Mouse (Mus musculus): Measurements from ENCODE around the gene Ccdc190. TPM values are rescaled to one million over a fixed set of nuclear protein-coding genes. Genes with fewer than 3 reads are reported as not detected.

Gene Ccdc190
- polyA plus RNA-seq (2014; fragmentation: Nextera tagmentation; extraction: Ambion mirVana), result 0.20 and 0.21 TPM in 2 replicates

- no peak within 1 kb of the TSS for H3K4me3 ChIP-seq (ENCODE audit: low read depth, low read length)
- no peaks in the 10 kb centered on the region for H3K36me3 ChIP-seq (replicated peaks; ENCODE audit: control insufficient read depth, insufficient read depth, low read depth, low read length)
- H3K27me3 ChIP-seq (ENCODE audit: control insufficient read depth, insufficient read depth, low read length), result no peaks in the 10 kb centered on the region
- no peak for DNase-seq (ENCODE audit: low spot score)
- H3K4me1 ChIP-seq (ENCODE audit: control insufficient read depth, insufficient read depth, low read length), result no peaks in the 10 kb centered on the region
- H3K4me2 ChIP-seq (ENCODE audit: low read depth, low read length), result no peak within 1 kb of the TSS
- H3K27ac ChIP-seq (replicated peaks; ENCODE audit: low read depth, low read length), result no peak within 1 kb of the TSS
- ATAC-seq (replicated peaks; ENCODE audit: insufficient number of reproducible peaks, low FRiP score, low TSS enrichment, low read depth), result no peak; the same call in 1 of the 2 replicates
- no peaks in the 10 kb centered on the region for H3K9me3 ChIP-seq (replicated peaks; ENCODE audit: control insufficient read depth, low read length)
- WGBS, result 24% methylated on average over 12 of the region's 12 CpGs
- no peak within 1 kb of the TSS for H3K9ac ChIP-seq (replicated peaks; ENCODE audit: low read length)
These were observed at the start of gene Ccdc190 for GRCm38 (mm10) chr1:169928454-169928971. Gene Ccdc190 (plus strand): TSS chr1:169928648.

GRCm38 (mm10) chr1:169879060-169879459 lies 49.4 kb upstream of the Ccdc190 start:
- Histone ChIP-seq H3K36me3 (replicated peaks; ENCODE audit: control insufficient read depth, insufficient read depth, low read depth, low read length) (no peaks in the 10 kb centered on the region), H3K4me2 (ENCODE audit: low read depth, low read length) (no peak overlapping the region), H3K4me3 (ENCODE audit: low read depth, low read length) (no peak overlapping the region), H3K4me1 (ENCODE audit: control insufficient read depth, insufficient read depth, low read length) (no peaks in the 10 kb centered on the region), H3K9ac (replicated peaks; ENCODE audit: low read length) (no peak overlapping the region), H3K9me3 (replicated peaks; ENCODE audit: control insufficient read depth, low read length) (no peaks in the 10 kb centered on the region), H3K27me3 (ENCODE audit: control insufficient read depth, insufficient read depth, low read length) (no peaks in the 10 kb centered on the region), H3K27ac (replicated peaks; ENCODE audit: low read depth, low read length) (no peak overlapping the region)
- ATAC-seq (replicated peaks; ENCODE audit: insufficient number of reproducible peaks, low FRiP score, low TSS enrichment, low read depth), result no peak
- WGBS, result 85% methylated on average over 4 of the region's 4 CpGs
- no peak for DNase-seq (ENCODE audit: low spot score)

- H3K4me2 ChIP-seq (ENCODE audit: low read depth, low read length), result no peak overlapping the region
- no peaks in the 10 kb centered on the region for H3K9me3 ChIP-seq (replicated peaks; ENCODE audit: control insufficient read depth, low read length)
- WGBS, result 92% methylated on average over 5 of the region's 5 CpGs
- no peak overlapping the region for H3K27ac ChIP-seq (replicated peaks; ENCODE audit: low read depth, low read length)
- H3K4me1 ChIP-seq (ENCODE audit: control insufficient read depth, insufficient read depth, low read length), result no peaks in the 10 kb centered on the region
- H3K4me3 ChIP-seq (ENCODE audit: low read depth, low read length), result no peak overlapping the region
- H3K36me3 ChIP-seq (replicated peaks; ENCODE audit: control insufficient read depth, insufficient read depth, low read depth, low read length), result no peaks in the 10 kb centered on the region
- ATAC-seq (replicated peaks; ENCODE audit: insufficient number of reproducible peaks, low FRiP score, low TSS enrichment, low read depth), result no peak
- no peak overlapping the region for H3K9ac ChIP-seq (replicated peaks; ENCODE audit: low read length)
- H3K27me3 ChIP-seq (ENCODE audit: control insufficient read depth, insufficient read depth, low read length), result no peaks in the 10 kb centered on the region
- DNase-seq (ENCODE audit: low spot score), result no peak
These were observed 48.3 kb upstream of the Ccdc190 start for GRCm38 (mm10) chr1:169880181-169880580.

- H3K9me3 ChIP-seq (replicated peaks; ENCODE audit: control insufficient read depth, low read length), result no peaks in the 10 kb centered on the region
- no peak overlapping the region for H3K4me3 ChIP-seq (ENCODE audit: low read depth, low read length)
These were observed 45.3 kb upstream of the Ccdc190 start for GRCm38 (mm10) chr1:169883081-169883565.

GRCm38 (mm10) chr1:169889250-169889649 lies 39.2 kb upstream of the Ccdc190 start:
- Histone ChIP-seq H3K4me1 (ENCODE audit: control insufficient read depth, insufficient read depth, low read length) (no peaks in the 10 kb centered on the region), H3K27me3 (ENCODE audit: control insufficient read depth, insufficient read depth, low read length) (no peaks in the 10 kb centered on the region), H3K27ac (replicated peaks; ENCODE audit: low read depth, low read length) (no peak overlapping the region), H3K4me2 (ENCODE audit: low read depth, low read length) (no peak overlapping the region), H3K4me3 (ENCODE audit: low read depth, low read length) (no peak overlapping the region), H3K9ac (replicated peaks; ENCODE audit: low read length) (no peak overlapping the region), H3K36me3 (replicated peaks; ENCODE audit: control insufficient read depth, insufficient read depth, low read depth, low read length) (no peaks in the 10 kb centered on the region), H3K9me3 (replicated peaks; ENCODE audit: control insufficient read depth, low read length) (no peaks in the 10 kb centered on the region)
- 84% methylated on average over 2 of the region's 2 CpGs for WGBS
- DNase-seq (ENCODE audit: low spot score), result no peak
- no peak for ATAC-seq (replicated peaks; ENCODE audit: insufficient number of reproducible peaks, low FRiP score, low TSS enrichment, low read depth)

More at GRCm38 (mm10) chr1:169883081-169883565, 45.3 kb upstream of the Ccdc190 start:
- no peaks in the 10 kb centered on the region for H3K4me1 ChIP-seq (ENCODE audit: control insufficient read depth, insufficient read depth, low read length)
- no peak for ATAC-seq (replicated peaks; ENCODE audit: insufficient number of reproducible peaks, low FRiP score, low TSS enrichment, low read depth)
- no peaks in the 10 kb centered on the region for H3K36me3 ChIP-seq (replicated peaks; ENCODE audit: control insufficient read depth, insufficient read depth, low read depth, low read length)
- H3K9ac ChIP-seq (replicated peaks; ENCODE audit: low read length), result no peak overlapping the region
- no peak for DNase-seq (ENCODE audit: low spot score)
- no peak overlapping the region for H3K4me2 ChIP-seq (ENCODE audit: low read depth, low read length)
- WGBS, result 83% methylated on average over 5 of the region's 5 CpGs
- H3K27me3 ChIP-seq (ENCODE audit: control insufficient read depth, insufficient read depth, low read length), result no peaks in the 10 kb centered on the region
- H3K27ac ChIP-seq (replicated peaks; ENCODE audit: low read depth, low read length), result no peak overlapping the region

GRCm38 (mm10) chr1:169893976-169894375 lies 34.5 kb upstream of the Ccdc190 start:
- H3K4me1 ChIP-seq (ENCODE audit: control insufficient read depth, insufficient read depth, low read length), result no peaks in the 10 kb centered on the region
- no peaks in the 10 kb centered on the region for H3K36me3 ChIP-seq (replicated peaks; ENCODE audit: control insufficient read depth, insufficient read depth, low read depth, low read length)
- H3K4me3 ChIP-seq (ENCODE audit: low read depth, low read length), result no peak overlapping the region
- no peaks in the 10 kb centered on the region for H3K27me3 ChIP-seq (ENCODE audit: control insufficient read depth, insufficient read depth, low read length)
- no peak overlapping the region for H3K9ac ChIP-seq (replicated peaks; ENCODE audit: low read length)
- H3K9me3 ChIP-seq (replicated peaks; ENCODE audit: control insufficient read depth, low read length), result no peaks in the 10 kb centered on the region
- DNase-seq (ENCODE audit: low spot score) (no peak), ATAC-seq (replicated peaks; ENCODE audit: insufficient number of reproducible peaks, low FRiP score, low TSS enrichment, low read depth) (no peak)
- H3K4me2 ChIP-seq (ENCODE audit: low read depth, low read length), result no peak overlapping the region
- WGBS, result 78% methylated on average over 2 of the region's 2 CpGs
- no peak overlapping the region for H3K27ac ChIP-seq (replicated peaks; ENCODE audit: low read depth, low read length)

GRCm38 (mm10) chr1:169895686-169896085 lies 32.8 kb upstream of the Ccdc190 start:
- DNase-seq (ENCODE audit: low spot score) (no peak), ATAC-seq (replicated peaks; ENCODE audit: insufficient number of reproducible peaks, low FRiP score, low TSS enrichment, low read depth) (no peak)
- H3K9ac ChIP-seq (replicated peaks; ENCODE audit: low read length), result no peak overlapping the region
- no peak overlapping the region for H3K27ac ChIP-seq (replicated peaks; ENCODE audit: low read depth, low read length)
- H3K4me1 ChIP-seq (ENCODE audit: control insufficient read depth, insufficient read depth, low read length), result no peaks in the 10 kb centered on the region
- no peak overlapping the region for H3K4me2 ChIP-seq (ENCODE audit: low read depth, low read length)
- no peaks in the 10 kb centered on the region for H3K36me3 ChIP-seq (replicated peaks; ENCODE audit: control insufficient read depth, insufficient read depth, low read depth, low read length)
- H3K4me3 ChIP-seq (ENCODE audit: low read depth, low read length), result no peak overlapping the region
- WGBS, result 78% methylated on average over 1 of the region's 1 CpGs
- H3K27me3 ChIP-seq (ENCODE audit: control insufficient read depth, insufficient read depth, low read length), result no peaks in the 10 kb centered on the region
- no peaks in the 10 kb centered on the region for H3K9me3 ChIP-seq (replicated peaks; ENCODE audit: control insufficient read depth, low read length)

GRCm38 (mm10) chr1:169897916-169898315 lies 30.5 kb upstream of the Ccdc190 start:
- no peaks in the 10 kb centered on the region for H3K9me3 ChIP-seq (replicated peaks; ENCODE audit: control insufficient read depth, low read length)
- H3K4me2 ChIP-seq (ENCODE audit: low read depth, low read length), result no peak overlapping the region
- H3K36me3 ChIP-seq (replicated peaks; ENCODE audit: control insufficient read depth, insufficient read depth, low read depth, low read length), result no peaks in the 10 kb centered on the region
- no peaks in the 10 kb centered on the region for H3K27me3 ChIP-seq (ENCODE audit: control insufficient read depth, insufficient read depth, low read length)
- DNase-seq (ENCODE audit: low spot score) (no peak), ATAC-seq (replicated peaks; ENCODE audit: insufficient number of reproducible peaks, low FRiP score, low TSS enrichment, low read depth) (no peak)
- H3K4me1 ChIP-seq (ENCODE audit: control insufficient read depth, insufficient read depth, low read length), result no peaks in the 10 kb centered on the region
- no peak overlapping the region for H3K9ac ChIP-seq (replicated peaks; ENCODE audit: low read length)
- 50% methylated on average over 1 of the region's 1 CpGs for WGBS
- H3K4me3 ChIP-seq (ENCODE audit: low read depth, low read length), result no peak overlapping the region
- H3K27ac ChIP-seq (replicated peaks; ENCODE audit: low read depth, low read length), result no peak overlapping the region

Measured in embryonic facial prominence, embryonic 11.5 days (tissue).